Mouse (Mus musculus) midbrain, embryonic 11.5 days (tissue): ENCODE measurements around the gene Nxn. TPM values are rescaled to one million over a fixed set of nuclear protein-coding genes. Genes with fewer than 3 reads are reported as not detected.

Experiments
- ATAC-seq: fragments of 200-750 bp; cut with Nextera tagmentation; 2 replicates; pipeline ENCODE4 v1.8.0; 2017; ENCODE audit warnings: moderate TSS enrichment, moderate library complexity; ENCODE audit not compliant: low FRiP score
- DNase-seq: peaks from one replicate; pipeline ENCODE4 v3.0.0; 2015; ENCODE audit warnings: low spot score; ENCODE audit errors: missing footprints
- H3K27ac ChIP-seq: fragments of 300-500 bp; sonication (generic); 2 replicates; pipeline ENCODE4 v1.5.1; 2014; ENCODE audit warnings: low read depth, low read length
- H3K27me3 ChIP-seq: fragments of 300-500 bp; sonication (generic); 2 replicates; pipeline ENCODE4 v1.6.1; 2014; ENCODE audit warnings: mild to moderate bottlenecking, low read length, moderate library complexity, mixed read lengths; ENCODE audit not compliant: control insufficient read depth, insufficient read depth
- H3K36me3 ChIP-seq: fragments of 300-500 bp; sonication (generic); 2 replicates; pipeline ENCODE4 v1.6.1; 2014; ENCODE audit warnings: mild to moderate bottlenecking, low read length, moderate library complexity, mixed read lengths; ENCODE audit not compliant: control insufficient read depth, insufficient read depth
- H3K4me1 ChIP-seq: fragments of 300-500 bp; sonication (generic); 2 replicates; pipeline ENCODE4 v1.6.1; 2014; ENCODE audit warnings: low read length; ENCODE audit not compliant: control insufficient read depth, insufficient read depth
- H3K4me2 ChIP-seq: fragments of 300-500 bp; sonication (generic); 2 replicates; pipeline ENCODE4 v1.6.1; 2014; ENCODE audit warnings: mild to moderate bottlenecking, moderate library complexity
- H3K4me3 ChIP-seq: fragments of 300-500 bp; sonication (generic); 2 replicates; pipeline ENCODE4 v1.5.1; 2014; ENCODE audit warnings: low read depth, low read length
- H3K9ac ChIP-seq: fragments of 300-500 bp; sonication (generic); 2 replicates; pipeline ENCODE4 v1.6.1; 2014; ENCODE audit warnings: low read length
- H3K9me3 ChIP-seq: fragments of 300-500 bp; sonication (generic); 2 replicates; pipeline ENCODE4 v1.6.1; 2016; ENCODE audit warnings: low read length; ENCODE audit not compliant: control insufficient read depth
- WGBS: fragments of 180-500 bp; shearing (Covaris S2); extraction: QIAGEN DNeasy Blood & Tissue Kit; methylation state at CpG from one replicate; pipeline ENCODE4 v1.1.7; 2014; 5-methylcytosine and 5-hydroxymethylcytosine counted together
- polyA plus RNA-seq: library from polyadenylated mRNA; unstranded; fragments of >200 nt; fragmentation: Nextera tagmentation; extraction: Ambion mirVana; gene quantifications from 2 replicates; pipeline ENCODE4 v1.2.1, GENCODE M21; 2014

Gene Nxn
- polyA plus RNA-seq, 1 experiment from 2014 or later = 51.3 TPM

GRCm38 (mm10) chr11:76429046-76429445 lies 30.1 kb upstream of the Nxn start:
- no peaks in the 10 kb centered on the region for H3K9me3 ChIP-seq
- no peaks in the 10 kb centered on the region for H3K4me1 ChIP-seq
- ATAC-seq (no peak), DNase-seq (no peak)
- WGBS = 66% methylated on average over 4 of the region's 4 CpGs
- no peaks in the 10 kb centered on the region; the same call in 1 of the 2 replicates for H3K36me3 ChIP-seq
- no peaks in the 10 kb centered on the region for H3K27me3 ChIP-seq
- no peak overlapping the region for H3K27ac ChIP-seq
- H3K4me2 ChIP-seq = no peak overlapping the region
- no peak overlapping the region for H3K4me3 ChIP-seq
- no peak overlapping the region for H3K9ac ChIP-seq

GRCm38 (mm10) chr11:76427781-76428180 lies 28.8 kb upstream of the Nxn start:
- H3K27me3 ChIP-seq = no peaks in the 10 kb centered on the region
- ATAC-seq (no peak), DNase-seq (no peak)
- no peaks in the 10 kb centered on the region for H3K9me3 ChIP-seq
- no peak overlapping the region for H3K9ac ChIP-seq
- H3K36me3 ChIP-seq = no peaks in the 10 kb centered on the region
- H3K27ac ChIP-seq = no peak overlapping the region
- H3K4me2 ChIP-seq = no peak overlapping the region
- H3K4me1 ChIP-seq = no peaks in the 10 kb centered on the region
- no peak overlapping the region for H3K4me3 ChIP-seq
- WGBS = 84% methylated on average over 3 of the region's 3 CpGs

GRCm38 (mm10) chr11:76425749-76426148 lies 26.8 kb upstream of the Nxn start:
- no peak overlapping the region for H3K4me2 ChIP-seq
- no peak overlapping the region for H3K27ac ChIP-seq
- no peaks in the 10 kb centered on the region for H3K9me3 ChIP-seq
- H3K9ac ChIP-seq = no peak overlapping the region
- DNase-seq (no peak), ATAC-seq (no peak)
- 88% methylated on average over 6 of the region's 6 CpGs for WGBS
- H3K27me3 ChIP-seq = no peaks in the 10 kb centered on the region
- no peak overlapping the region for H3K4me3 ChIP-seq
- no peaks in the 10 kb centered on the region for H3K36me3 ChIP-seq
- H3K4me1 ChIP-seq = no peaks in the 10 kb centered on the region

GRCm38 (mm10) chr11:76420896-76421295 lies 22.0 kb upstream of the Nxn start:
- ATAC-seq (no peak), DNase-seq (no peak)
- no peak overlapping the region for H3K9ac ChIP-seq
- H3K4me2 ChIP-seq = no peak overlapping the region
- 70% methylated on average over 4 of the region's 4 CpGs for WGBS
- H3K36me3 ChIP-seq = peaks cover 15% of the 10 kb centered on the region
- H3K9me3 ChIP-seq = no peaks in the 10 kb centered on the region
- no peaks in the 10 kb centered on the region for H3K4me1 ChIP-seq
- no peaks in the 10 kb centered on the region for H3K27me3 ChIP-seq
- H3K27ac ChIP-seq = no peak overlapping the region
- H3K4me3 ChIP-seq = no peak overlapping the region

- Histone ChIP-seq H3K4me1 (no peaks in the 10 kb centered on the region), H3K27ac (no peak overlapping the region), H3K9me3 (no peaks in the 10 kb centered on the region), H3K4me2 (no peak overlapping the region), H3K27me3 (no peaks in the 10 kb centered on the region), H3K36me3 (peaks cover 20% of the 10 kb centered on the region), H3K9ac (no peak overlapping the region), H3K4me3 (no peak overlapping the region)
- no peak for DNase-seq
- WGBS = 76% methylated on average over 4 of the region's 4 CpGs
- no peak for ATAC-seq
Observed at GRCm38 (mm10) chr11:76419179-76419578, 20.2 kb upstream of the Nxn start.

- no peaks in the 10 kb centered on the region for H3K4me1 ChIP-seq
- H3K9me3 ChIP-seq = no peaks in the 10 kb centered on the region
- ATAC-seq (no peak), DNase-seq (no peak)
- H3K27ac ChIP-seq = no peak overlapping the region
- WGBS = 90% methylated on average over 8 of the region's 8 CpGs
- H3K9ac ChIP-seq = no peak overlapping the region
- H3K36me3 ChIP-seq = peaks cover 21% of the 10 kb centered on the region
- H3K4me3 ChIP-seq = no peak overlapping the region
- H3K4me2 ChIP-seq = no peak overlapping the region
- H3K27me3 ChIP-seq = no peaks in the 10 kb centered on the region
Observed at GRCm38 (mm10) chr11:76418423-76418822, 19.5 kb upstream of the Nxn start.

- Histone ChIP-seq H3K4me3 (no peak overlapping the region), H3K27ac (no peak overlapping the region), H3K36me3 (peaks cover 23% of the 10 kb centered on the region), H3K9me3 (no peaks in the 10 kb centered on the region), H3K9ac (no peak overlapping the region), H3K4me1 (no peaks in the 10 kb centered on the region), H3K4me2 (no peak overlapping the region), H3K27me3 (no peaks in the 10 kb centered on the region)
- 80% methylated on average over 2 of the region's 2 CpGs for WGBS
- no peak for ATAC-seq
- no peak for DNase-seq
Observed at GRCm38 (mm10) chr11:76415985-76416384, 17.0 kb upstream of the Nxn start.

GRCm38 (mm10) chr11:76415001-76415400 lies 16.1 kb upstream of the Nxn start:
- Histone ChIP-seq H3K9me3 (no peaks in the 10 kb centered on the region), H3K9ac (no peak overlapping the region), H3K27ac (no peak overlapping the region), H3K4me1 (no peaks in the 10 kb centered on the region), H3K27me3 (no peaks in the 10 kb centered on the region), H3K36me3 (peaks cover 23% of the 10 kb centered on the region), H3K4me3 (no peak overlapping the region), H3K4me2 (no peak overlapping the region)
- ATAC-seq = no peak
- DNase-seq = no peak
- 96% methylated on average over 4 of the region's 4 CpGs for WGBS

- 87% methylated on average over 4 of the region's 4 CpGs for WGBS
- no peaks in the 10 kb centered on the region for H3K9me3 ChIP-seq
- no peak overlapping the region for H3K4me2 ChIP-seq
- H3K27me3 ChIP-seq = no peaks in the 10 kb centered on the region
- H3K4me1 ChIP-seq = no peaks in the 10 kb centered on the region
- DNase-seq = no peak
- H3K36me3 ChIP-seq = peaks cover 15% of the 10 kb centered on the region; the same call in 1 of the 2 replicates
- H3K4me3 ChIP-seq = no peak overlapping the region
- no peak overlapping the region for H3K27ac ChIP-seq
- no peak overlapping the region for H3K9ac ChIP-seq
- no peak for ATAC-seq
Observed at GRCm38 (mm10) chr11:76413202-76413601, 14.3 kb upstream of the Nxn start.

- H3K9me3 ChIP-seq = no peaks in the 10 kb centered on the region
- 73% methylated on average over 12 of the region's 12 CpGs for WGBS
- DNase-seq (peak; percentile 94), ATAC-seq (no peak)
- peaks cover 8% of the 10 kb centered on the region; the same call in 1 of the 2 replicates for H3K36me3 ChIP-seq
- H3K4me3 ChIP-seq = no peak overlapping the region
- peaks cover 5% of the 10 kb centered on the region for H3K4me1 ChIP-seq
- no peak overlapping the region for H3K4me2 ChIP-seq
- no peak overlapping the region for H3K9ac ChIP-seq
- H3K27me3 ChIP-seq = no peaks in the 10 kb centered on the region
- no peak overlapping the region for H3K27ac ChIP-seq
Observed at GRCm38 (mm10) chr11:76410826-76411225, 11.9 kb upstream of the Nxn start.
